Mouse (Mus musculus): ENCODE measurements around the gene Zbtb44. TPM values are rescaled to one million over a fixed set of nuclear protein-coding genes. Genes with fewer than 3 reads are reported as not detected.

Gene Zbtb44
- polyA plus RNA-seq, 1 experiment = 40.7 TPM

- H3K36me3 ChIP-seq (ENCODE audit: control insufficient read depth, insufficient read depth, low read length) = no peaks in the 10 kb centered on the region
- H3K4me3 ChIP-seq (ENCODE audit: control insufficient read depth, low read depth, low read length) = no peak overlapping the region
- TF ChIP-seq CTCF (IDR thresholded peaks at IDR 0.05; ENCODE audit: control insufficient read depth, insufficient read depth, insufficient replicate concordance, low read depth, low read length) (no peak), POLR2A (IDR thresholded peaks at IDR 0.05; ENCODE audit: control insufficient read depth, low read depth, low read length) (no peak)
Measured at GRCm38 (mm10) chr9:31009334-31009733, 21.1 kb upstream of the Zbtb44 start.

DNA sequence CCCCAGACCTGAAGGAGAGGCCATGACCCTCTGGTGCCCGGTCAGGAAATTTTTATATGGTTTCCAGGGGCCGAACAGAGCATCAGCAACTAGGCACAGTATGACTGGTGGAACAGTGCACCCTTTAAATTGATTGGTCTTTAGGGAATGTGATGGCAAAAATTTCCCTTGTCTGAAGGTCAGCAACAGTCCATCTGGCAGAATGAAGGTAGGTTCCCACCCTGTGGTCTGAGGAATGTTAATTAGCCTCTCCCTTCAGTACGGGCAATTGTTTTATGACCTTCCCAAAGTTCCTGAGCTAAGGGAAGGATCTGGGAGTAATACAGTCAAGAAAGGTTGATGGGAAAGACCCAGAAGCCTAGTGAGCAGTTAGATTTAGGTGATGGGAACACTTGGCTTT lies 20.4 kb upstream of the Zbtb44 start:
- Histone ChIP-seq H3K27ac (ENCODE audit: control insufficient read depth, insufficient read depth, low read depth, low read length) (no peak overlapping the region), H3K36me3 (ENCODE audit: control insufficient read depth, insufficient read depth, low read length) (no peaks in the 10 kb centered on the region), H3K4me3 (ENCODE audit: control insufficient read depth, low read depth, low read length) (no peak overlapping the region), H3K4me1 (ENCODE audit: control insufficient read depth, insufficient read depth, low read length) (no peaks in the 10 kb centered on the region), H3K27me3 (ENCODE audit: control insufficient read depth, insufficient read depth, low read length) (no peaks in the 10 kb centered on the region)
- no peak for TF ChIP-seq POLR2A (IDR thresholded peaks at IDR 0.05; ENCODE audit: control insufficient read depth, low read depth, low read length)
- TF ChIP-seq CTCF (IDR thresholded peaks at IDR 0.05; ENCODE audit: control insufficient read depth, insufficient read depth, insufficient replicate concordance, low read depth, low read length) = no peak

More at GRCm38 (mm10) chr9:31009334-31009733, 21.1 kb upstream of the Zbtb44 start:
- Histone ChIP-seq H3K27me3 (ENCODE audit: control insufficient read depth, insufficient read depth, low read length) (no peaks in the 10 kb centered on the region), H3K4me1 (ENCODE audit: control insufficient read depth, insufficient read depth, low read length) (no peaks in the 10 kb centered on the region), H3K27ac (ENCODE audit: control insufficient read depth, insufficient read depth, low read depth, low read length) (no peak overlapping the region)

GRCm38 (mm10) chr9:31010749-31011148 lies 19.7 kb upstream of the Zbtb44 start:
- TF ChIP-seq CTCF (IDR thresholded peaks at IDR 0.05; ENCODE audit: control insufficient read depth, insufficient read depth, insufficient replicate concordance, low read depth, low read length) (no peak), POLR2A (IDR thresholded peaks at IDR 0.05; ENCODE audit: control insufficient read depth, low read depth, low read length) (no peak)
- Histone ChIP-seq H3K27me3 (ENCODE audit: control insufficient read depth, insufficient read depth, low read length) (no peaks in the 10 kb centered on the region), H3K4me3 (ENCODE audit: control insufficient read depth, low read depth, low read length) (no peak overlapping the region), H3K36me3 (ENCODE audit: control insufficient read depth, insufficient read depth, low read length) (no peaks in the 10 kb centered on the region), H3K4me1 (ENCODE audit: control insufficient read depth, insufficient read depth, low read length) (no peaks in the 10 kb centered on the region), H3K27ac (ENCODE audit: control insufficient read depth, insufficient read depth, low read depth, low read length) (no peak overlapping the region)

GRCm38 (mm10) chr9:31011533-31011932 lies 18.9 kb upstream of the Zbtb44 start:
- H3K36me3 ChIP-seq (ENCODE audit: control insufficient read depth, insufficient read depth, low read length) = no peaks in the 10 kb centered on the region
- H3K4me1 ChIP-seq (ENCODE audit: control insufficient read depth, insufficient read depth, low read length) = no peaks in the 10 kb centered on the region
- H3K4me3 ChIP-seq (ENCODE audit: control insufficient read depth, low read depth, low read length) = no peak overlapping the region
- H3K27ac ChIP-seq (ENCODE audit: control insufficient read depth, insufficient read depth, low read depth, low read length) = no peak overlapping the region
- TF ChIP-seq CTCF (IDR thresholded peaks at IDR 0.05; ENCODE audit: control insufficient read depth, insufficient read depth, insufficient replicate concordance, low read depth, low read length) (no peak), POLR2A (IDR thresholded peaks at IDR 0.05; ENCODE audit: control insufficient read depth, low read depth, low read length) (no peak)
- no peaks in the 10 kb centered on the region for H3K27me3 ChIP-seq (ENCODE audit: control insufficient read depth, insufficient read depth, low read length)

GRCm38 (mm10) chr9:31012674-31013073 lies 17.8 kb upstream of the Zbtb44 start:
- H3K27me3 ChIP-seq (ENCODE audit: control insufficient read depth, insufficient read depth, low read length) = no peaks in the 10 kb centered on the region
- no peaks in the 10 kb centered on the region for H3K36me3 ChIP-seq (ENCODE audit: control insufficient read depth, insufficient read depth, low read length)
- no peak overlapping the region for H3K27ac ChIP-seq (ENCODE audit: control insufficient read depth, insufficient read depth, low read depth, low read length)
- no peak overlapping the region for H3K4me3 ChIP-seq (ENCODE audit: control insufficient read depth, low read depth, low read length)
- TF ChIP-seq CTCF (IDR thresholded peaks at IDR 0.05; ENCODE audit: control insufficient read depth, insufficient read depth, insufficient replicate concordance, low read depth, low read length) (no peak), POLR2A (IDR thresholded peaks at IDR 0.05; ENCODE audit: control insufficient read depth, low read depth, low read length) (no peak)
- H3K4me1 ChIP-seq (ENCODE audit: control insufficient read depth, insufficient read depth, low read length) = no peaks in the 10 kb centered on the region

- no peak for TF ChIP-seq CTCF (IDR thresholded peaks at IDR 0.05; ENCODE audit: control insufficient read depth, insufficient read depth, insufficient replicate concordance, low read depth, low read length)
- TF ChIP-seq POLR2A (IDR thresholded peaks at IDR 0.05; ENCODE audit: control insufficient read depth, low read depth, low read length) = no peak
- Histone ChIP-seq H3K4me1 (ENCODE audit: control insufficient read depth, insufficient read depth, low read length) (no peaks in the 10 kb centered on the region), H3K36me3 (ENCODE audit: control insufficient read depth, insufficient read depth, low read length) (no peaks in the 10 kb centered on the region), H3K4me3 (ENCODE audit: control insufficient read depth, low read depth, low read length) (no peak overlapping the region), H3K27ac (ENCODE audit: control insufficient read depth, insufficient read depth, low read depth, low read length) (no peak overlapping the region), H3K27me3 (ENCODE audit: control insufficient read depth, insufficient read depth, low read length) (no peaks in the 10 kb centered on the region)
Measured at GRCm38 (mm10) chr9:31013415-31013814, 17.0 kb upstream of the Zbtb44 start.

DNA sequence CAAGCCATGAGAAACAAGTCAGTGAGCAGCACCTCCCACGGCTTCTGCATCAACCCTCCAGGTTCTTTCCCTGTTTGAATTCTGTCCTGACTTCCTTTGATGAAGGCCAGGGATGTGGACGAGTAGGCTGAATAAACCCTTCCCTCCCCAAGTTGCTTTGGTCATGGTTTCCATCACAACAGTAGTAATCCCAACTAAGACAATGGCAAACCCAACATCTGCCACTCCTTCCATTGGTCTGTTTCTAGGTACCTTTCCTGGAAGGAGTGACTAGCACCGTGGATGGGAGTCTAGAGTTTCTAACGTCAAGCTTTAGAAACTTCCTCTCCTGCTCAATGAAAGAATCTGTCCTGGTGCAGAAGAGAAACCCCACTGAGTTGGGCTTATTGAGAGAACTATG lies 12.8 kb upstream of the Zbtb44 start:
- H3K27ac ChIP-seq (ENCODE audit: control insufficient read depth, insufficient read depth, low read depth, low read length) = no peak overlapping the region
- no peak for TF ChIP-seq POLR2A (IDR thresholded peaks at IDR 0.05; ENCODE audit: control insufficient read depth, low read depth, low read length)
- TF ChIP-seq CTCF (IDR thresholded peaks at IDR 0.05; ENCODE audit: control insufficient read depth, insufficient read depth, insufficient replicate concordance, low read depth, low read length) = no peak

GRCm38 (mm10) chr9:31018158-31018557 lies 12.3 kb upstream of the Zbtb44 start:
- no peaks in the 10 kb centered on the region for H3K4me1 ChIP-seq (ENCODE audit: control insufficient read depth, insufficient read depth, low read length)
- H3K36me3 ChIP-seq (ENCODE audit: control insufficient read depth, insufficient read depth, low read length) = no peaks in the 10 kb centered on the region
- H3K4me3 ChIP-seq (ENCODE audit: control insufficient read depth, low read depth, low read length) = no peak overlapping the region
- no peak overlapping the region for H3K27ac ChIP-seq (ENCODE audit: control insufficient read depth, insufficient read depth, low read depth, low read length)
- no peak for TF ChIP-seq POLR2A (IDR thresholded peaks at IDR 0.05; ENCODE audit: control insufficient read depth, low read depth, low read length)
- TF ChIP-seq CTCF (IDR thresholded peaks at IDR 0.05; ENCODE audit: control insufficient read depth, insufficient read depth, insufficient replicate concordance, low read depth, low read length) = no peak
- no peaks in the 10 kb centered on the region for H3K27me3 ChIP-seq (ENCODE audit: control insufficient read depth, insufficient read depth, low read length)

More for the DNA sequence above, 12.8 kb upstream of the Zbtb44 start:
- Histone ChIP-seq H3K4me3 (ENCODE audit: control insufficient read depth, low read depth, low read length) (no peak overlapping the region), H3K4me1 (ENCODE audit: control insufficient read depth, insufficient read depth, low read length) (no peaks in the 10 kb centered on the region), H3K27me3 (ENCODE audit: control insufficient read depth, insufficient read depth, low read length) (no peaks in the 10 kb centered on the region), H3K36me3 (ENCODE audit: control insufficient read depth, insufficient read depth, low read length) (no peaks in the 10 kb centered on the region)
